Mouse (Mus musculus) liver, postnatal 0 days (tissue): ENCODE measurements around the gene Dnm2.

ENCODE experiments used
- CTCF ChIP-seq: sonication (generic); IDR thresholded peaks from 2 replicates; pipeline ENCODE4 v1.5.1; 2016; ENCODE audit warnings: antibody characterized with exemption, low read depth
- EP300 ChIP-seq: IDR thresholded peaks from 2 replicates; pipeline ENCODE4 v1.6.1; 2016; ENCODE audit warnings: antibody characterized with exemption, low read depth, mild to moderate bottlenecking

DNA sequence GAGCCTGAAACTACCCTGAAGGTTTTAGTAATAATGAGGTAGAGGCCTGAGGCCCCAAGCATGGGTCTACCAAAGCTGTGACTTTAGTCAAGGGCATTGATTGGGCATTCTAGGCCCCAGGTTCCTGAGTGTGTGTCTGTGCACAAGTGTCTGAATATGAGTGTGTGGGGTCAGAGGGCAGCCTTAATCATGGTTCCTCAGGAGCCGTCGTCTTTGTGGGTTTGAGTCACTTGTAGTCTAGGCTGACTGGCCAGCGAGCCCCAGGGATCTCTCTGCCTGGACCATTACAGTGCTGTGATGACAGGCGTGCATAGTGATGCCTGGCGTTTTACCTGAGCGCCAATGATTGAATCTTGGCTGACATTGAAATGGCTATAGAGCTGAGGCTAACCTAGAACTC lies 3.5 kb downstream of the Dnm2 start:
- no peak for TF ChIP-seq CTCF
- TF ChIP-seq EP300, result no peak
